Mouse (Mus musculus) right cerebral cortex, adult 2 months (tissue): ENCODE measurements around the gene Ddx54.

ENCODE experiments used
- DNase-seq, 2 experiments: peaks; one replicate each; pipeline ENCODE4 v3.0.0; 2021 to 2022; ENCODE audit warnings: low spot score in 2 of 2

Gene Ddx54

GRCm38 (mm10) chr5:120612442-120612821 is at the start of gene Ddx54, which contains the start of gene Rita1:
Gene Ddx54 (plus strand): TSS chr5:120612739.
Gene Rita1 (minus strand): TSS chr5:120612589.
- peak; percentile 98 to 99 for DNase-seq

DNA sequence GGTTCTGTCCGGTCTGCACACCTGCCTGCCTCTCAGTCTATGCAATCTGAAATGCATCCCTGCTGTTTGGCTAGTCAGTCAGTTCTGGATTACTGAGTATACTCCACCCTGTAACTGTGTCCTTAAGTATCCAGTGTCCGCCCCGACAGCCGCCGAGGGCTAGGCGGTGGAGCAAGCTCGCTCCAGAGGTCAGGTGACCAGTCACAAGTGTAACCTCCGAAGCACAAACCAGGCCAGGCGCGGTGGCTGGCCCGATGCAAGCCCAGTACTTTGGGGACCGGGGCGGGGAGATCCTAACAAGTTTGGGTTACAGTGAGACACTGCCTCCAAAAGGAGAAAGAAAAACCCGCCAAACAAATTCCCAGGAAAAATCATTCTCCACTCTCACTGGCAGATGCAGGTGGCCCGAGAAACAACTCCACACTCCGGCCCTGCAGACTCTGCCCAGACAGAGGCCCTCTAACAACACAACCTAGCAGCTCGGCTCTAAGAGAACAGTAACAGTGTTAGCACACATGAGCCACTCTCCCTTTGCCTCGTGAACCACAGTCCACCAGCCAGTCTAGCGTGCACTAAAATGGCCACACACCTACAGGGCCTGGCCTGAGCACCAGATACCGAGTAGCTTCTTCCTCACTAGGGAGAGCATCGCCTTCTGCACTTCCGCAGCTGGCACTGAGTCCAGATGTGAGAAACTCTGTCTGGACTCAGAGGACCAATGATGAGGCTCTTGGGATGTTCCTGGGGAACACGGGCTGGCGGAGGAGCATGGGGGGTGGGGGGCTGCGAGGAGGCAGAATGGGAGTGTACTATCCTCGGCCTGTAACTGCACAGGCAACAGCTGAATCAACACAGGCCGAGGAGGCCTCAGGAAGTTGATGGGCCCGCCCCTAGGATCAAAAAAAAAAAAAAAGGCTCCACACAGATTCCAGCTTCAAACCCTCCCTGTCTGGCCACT is 49.3 kb upstream of the Ddx54 start:
- no peak for DNase-seq

DNA sequence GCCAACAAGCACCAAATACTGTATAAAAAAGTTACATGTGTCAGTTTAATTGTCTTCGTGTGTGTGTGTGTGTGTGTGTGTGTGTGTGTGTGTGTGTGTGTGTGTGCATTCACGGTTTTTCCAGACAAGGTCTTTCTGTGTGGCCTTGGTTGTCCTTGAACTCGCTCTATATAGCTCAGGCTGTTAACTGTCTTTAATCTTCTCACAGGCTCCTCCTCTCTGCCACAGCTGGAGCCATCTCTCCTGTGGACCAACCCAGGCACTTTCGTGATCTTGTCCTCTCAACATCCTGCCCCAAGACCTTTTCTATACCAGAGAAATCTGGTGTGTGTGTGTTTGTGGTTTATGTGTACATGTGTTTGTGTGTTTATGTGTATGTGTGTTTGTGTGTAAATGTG is 48.6 kb upstream of the Ddx54 start:
- DNase-seq, result no peak

GRCm38 (mm10) chr5:120565171-120565905 is 47.2 kb upstream of the Ddx54 start:
- no peak for DNase-seq

DNA sequence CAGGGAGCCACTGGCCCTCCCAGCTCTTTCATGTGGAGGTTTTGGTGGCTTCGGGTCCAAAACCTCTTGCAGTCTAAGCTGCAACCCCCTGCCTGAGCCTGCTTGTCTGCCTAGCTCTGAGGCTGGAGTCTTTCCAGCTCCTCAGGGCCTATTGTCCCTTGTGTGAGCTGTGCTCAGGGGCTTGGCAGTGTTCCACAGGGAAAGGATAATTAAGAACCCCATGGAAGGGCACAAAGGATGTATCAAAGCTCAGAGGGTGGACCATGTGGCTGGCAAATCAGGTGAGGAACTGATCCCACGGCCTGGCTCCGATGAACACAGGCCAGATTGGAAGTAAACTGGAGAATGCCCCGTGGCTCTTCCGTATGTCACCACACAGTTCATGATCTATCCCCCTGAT is 46.4 kb upstream of the Ddx54 start:
- no peak for DNase-seq

GRCm38 (mm10) chr5:120566681-120567252 is 45.8 kb upstream of the Ddx54 start:
- no peak for DNase-seq

- peak in 1 of 2 experiments; percentile 51 for DNase-seq
Measured at GRCm38 (mm10) chr5:120567253-120567701, 45.3 kb upstream of the Ddx54 start.

DNA sequence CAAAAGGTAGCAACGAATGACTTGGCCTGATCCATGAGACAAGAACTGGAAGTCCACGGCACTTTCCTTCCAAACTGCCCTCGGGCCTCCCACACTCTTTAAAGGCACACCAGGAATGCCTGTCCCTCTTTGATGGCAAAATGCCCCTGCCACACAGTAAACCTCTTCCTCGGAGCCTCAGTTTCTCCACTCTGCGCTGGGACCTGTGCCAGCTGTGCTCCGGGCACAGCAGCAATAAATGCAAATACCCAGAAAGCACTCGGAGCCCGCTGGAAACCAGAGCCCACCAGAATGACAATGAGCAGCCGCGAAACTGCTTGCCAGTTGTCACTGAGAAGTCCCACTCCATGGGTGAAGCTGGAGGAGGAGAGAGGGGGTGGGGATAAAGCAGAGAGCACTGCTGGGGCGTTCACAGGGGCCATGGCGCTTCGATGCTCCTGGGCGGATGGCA is 44.8 kb upstream of the Ddx54 start:
- no peak for DNase-seq

GRCm38 (mm10) chr5:120568336-120568768 is 44.2 kb upstream of the Ddx54 start:
- DNase-seq, result no peak

GRCm38 (mm10) chr5:120568964-120569363 is 43.6 kb upstream of the Ddx54 start:
- no peak for DNase-seq

DNA sequence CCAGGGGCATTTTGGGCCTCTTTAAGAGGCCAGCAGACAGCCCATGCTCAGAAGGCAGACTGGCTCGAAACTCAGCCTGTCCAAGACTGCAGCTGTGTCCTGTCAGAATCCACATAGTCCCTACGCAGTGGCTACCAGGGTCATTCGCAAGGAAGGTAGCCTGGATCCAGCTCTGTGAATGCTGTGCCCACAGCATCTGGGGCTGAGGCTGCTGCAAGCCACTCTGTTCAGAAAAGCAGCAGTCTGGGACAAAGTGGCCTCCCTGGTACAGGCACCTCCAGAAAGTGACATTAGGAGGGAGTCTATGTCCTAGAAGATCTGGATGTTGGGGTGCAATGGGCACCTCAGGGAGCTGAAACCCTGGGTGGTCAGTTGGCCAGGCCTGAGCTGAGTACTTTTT is 42.7 kb upstream of the Ddx54 start:
- no peak for DNase-seq

GRCm38 (mm10) chr5:120570289-120570897 is 42.1 kb upstream of the Ddx54 start:
- DNase-seq, result no peak

DNA sequence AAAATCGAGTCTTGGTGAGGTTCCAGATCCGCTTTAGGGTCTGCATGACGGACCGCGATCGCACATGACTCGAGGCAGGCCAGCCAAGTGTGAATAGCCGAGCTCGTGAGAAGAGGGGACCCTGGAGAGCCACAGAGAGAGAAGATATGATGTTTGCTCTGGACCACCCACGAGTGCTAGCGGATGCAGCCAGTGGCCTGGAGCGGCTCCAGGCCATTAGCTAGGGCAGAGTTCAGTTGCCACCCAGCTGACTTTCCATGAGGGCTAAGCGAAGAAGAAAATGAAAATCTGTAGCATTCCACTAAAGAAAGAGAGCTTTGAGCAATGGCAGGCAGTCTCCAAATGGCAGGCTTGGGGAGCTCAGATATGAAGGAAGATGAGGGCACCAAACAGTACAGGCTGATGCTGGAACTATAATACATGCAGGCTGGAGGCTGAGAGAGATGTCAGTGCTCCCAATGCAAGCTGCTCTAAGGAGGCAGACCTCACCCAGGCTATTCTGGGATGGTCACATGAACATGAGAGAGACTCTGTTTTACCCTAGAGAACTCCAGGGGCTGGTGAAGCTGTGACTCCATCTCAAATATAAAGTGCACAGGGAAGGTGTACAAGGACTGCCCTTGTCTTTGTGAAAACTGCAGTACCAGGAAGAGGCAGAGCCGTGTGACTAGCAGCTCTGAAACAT is 41.3 kb upstream of the Ddx54 start:
- no peak for DNase-seq

DNA sequence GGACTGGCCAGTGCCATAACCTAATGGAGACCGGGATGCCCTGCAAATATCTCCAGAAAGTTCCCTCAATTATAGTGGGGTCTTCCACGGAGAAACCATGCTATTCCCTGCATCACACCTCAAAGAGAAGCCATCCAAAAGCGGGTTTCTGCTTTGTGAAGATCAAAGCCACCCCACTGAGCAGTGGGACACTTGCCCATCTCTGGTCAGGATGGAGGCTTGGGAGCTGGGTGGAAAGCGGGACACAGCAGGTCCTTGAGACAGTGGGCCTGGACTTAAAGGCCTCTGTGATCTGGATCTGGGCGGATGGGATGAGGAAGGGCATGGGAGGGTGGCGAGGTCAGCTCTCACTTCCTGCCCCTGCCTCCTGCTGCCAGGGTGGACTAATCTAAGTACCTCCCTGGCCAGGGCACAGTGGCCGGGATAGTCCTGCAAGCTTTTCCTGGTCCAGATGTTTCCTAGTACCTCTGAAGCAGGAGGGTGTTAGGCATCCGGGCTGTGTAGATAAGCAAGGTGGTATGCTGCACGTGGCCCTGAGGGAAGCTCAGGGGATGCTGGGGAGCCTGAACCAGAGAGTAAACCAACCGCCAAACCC is 38.0 kb upstream of the Ddx54 start:
- no peak for DNase-seq

DNA sequence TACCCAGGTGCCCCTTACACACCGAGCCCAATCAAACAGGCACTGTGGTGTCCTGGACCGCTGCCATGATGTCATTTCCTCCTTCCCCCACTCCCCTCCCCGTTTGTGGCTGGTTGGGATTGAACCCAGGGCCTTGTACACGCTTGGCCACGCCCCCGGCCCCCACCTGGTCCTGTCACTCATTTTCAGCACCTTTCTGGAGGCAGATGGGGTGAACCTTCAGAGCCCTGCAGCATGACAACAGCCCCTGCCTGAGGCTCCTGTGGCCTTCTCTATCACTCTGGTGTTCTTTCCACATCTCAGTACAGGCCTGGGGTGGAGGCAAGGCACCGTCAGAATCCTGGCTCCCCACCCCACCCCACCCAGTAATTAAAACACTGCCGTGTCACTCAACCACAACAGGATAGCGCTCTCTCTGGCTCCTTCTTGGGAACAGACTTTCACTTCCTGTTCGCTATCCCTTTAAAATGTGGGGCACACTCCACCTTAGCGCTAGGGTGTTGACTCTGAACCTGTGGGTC is 35.7 kb upstream of the Ddx54 start:
- DNase-seq, result no peak

DNA sequence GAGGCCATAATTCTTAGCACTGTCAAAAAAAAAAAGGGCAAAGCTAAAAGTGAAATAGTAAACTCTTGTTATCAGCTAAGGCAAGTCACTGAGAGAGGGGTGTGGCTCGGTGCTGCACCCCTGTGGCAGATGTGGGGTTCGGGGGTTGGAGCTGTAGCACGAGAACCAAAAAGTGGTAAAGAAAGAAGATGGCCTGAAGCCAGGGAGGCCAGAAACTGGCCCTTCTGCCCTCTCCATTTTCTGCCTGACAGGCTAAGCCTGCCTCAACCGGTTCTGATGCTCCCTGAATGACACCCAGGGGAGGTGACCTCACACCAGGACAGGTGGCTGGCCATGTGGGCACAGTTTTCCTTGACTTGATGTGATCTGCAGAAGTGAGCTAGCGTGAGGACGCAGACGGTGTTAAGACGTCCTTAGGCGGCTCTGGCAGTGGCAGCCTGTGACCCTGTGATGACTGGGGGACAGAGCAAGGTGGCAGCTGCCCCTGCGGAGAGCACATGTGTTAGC is 34.6 kb upstream of the Ddx54 start:
- DNase-seq, result no peak

- DNase-seq, result no peak
Measured at GRCm38 (mm10) chr5:120578504-120579081, 33.9 kb upstream of the Ddx54 start.

DNA sequence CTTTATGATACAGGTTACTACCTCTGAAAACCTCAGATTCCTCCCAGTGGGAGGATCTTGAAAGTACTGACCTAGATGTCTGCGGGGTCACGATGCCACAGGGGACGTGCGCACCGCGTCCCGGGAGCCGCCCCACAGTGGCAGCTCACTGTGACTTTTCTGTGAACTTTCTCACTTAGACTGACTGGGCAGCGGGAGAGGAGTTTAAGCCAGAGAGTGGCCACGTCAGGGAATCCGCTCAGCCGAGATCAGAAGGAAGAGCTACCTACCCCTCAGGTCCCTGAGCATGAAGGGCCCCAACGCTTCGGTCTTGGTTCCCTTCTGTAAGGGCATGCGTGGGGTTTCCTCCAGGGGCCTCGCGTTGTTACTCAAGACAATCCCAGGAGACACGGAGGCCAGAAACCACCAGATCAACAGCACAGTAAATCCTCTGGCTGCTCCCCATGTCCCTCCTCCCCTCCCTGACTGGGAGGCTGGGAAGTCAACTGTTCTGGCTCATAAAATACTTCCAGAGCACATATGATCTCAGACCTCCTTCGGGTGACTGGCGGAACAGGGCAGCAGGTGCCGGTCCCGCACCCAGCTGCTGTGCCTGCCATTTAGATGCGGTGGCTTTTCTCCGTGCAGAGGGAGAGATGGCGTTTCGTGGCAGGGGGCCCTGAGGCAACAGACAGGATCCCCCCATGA is 33.2 kb upstream of the Ddx54 start:
- DNase-seq, result no peak

DNA sequence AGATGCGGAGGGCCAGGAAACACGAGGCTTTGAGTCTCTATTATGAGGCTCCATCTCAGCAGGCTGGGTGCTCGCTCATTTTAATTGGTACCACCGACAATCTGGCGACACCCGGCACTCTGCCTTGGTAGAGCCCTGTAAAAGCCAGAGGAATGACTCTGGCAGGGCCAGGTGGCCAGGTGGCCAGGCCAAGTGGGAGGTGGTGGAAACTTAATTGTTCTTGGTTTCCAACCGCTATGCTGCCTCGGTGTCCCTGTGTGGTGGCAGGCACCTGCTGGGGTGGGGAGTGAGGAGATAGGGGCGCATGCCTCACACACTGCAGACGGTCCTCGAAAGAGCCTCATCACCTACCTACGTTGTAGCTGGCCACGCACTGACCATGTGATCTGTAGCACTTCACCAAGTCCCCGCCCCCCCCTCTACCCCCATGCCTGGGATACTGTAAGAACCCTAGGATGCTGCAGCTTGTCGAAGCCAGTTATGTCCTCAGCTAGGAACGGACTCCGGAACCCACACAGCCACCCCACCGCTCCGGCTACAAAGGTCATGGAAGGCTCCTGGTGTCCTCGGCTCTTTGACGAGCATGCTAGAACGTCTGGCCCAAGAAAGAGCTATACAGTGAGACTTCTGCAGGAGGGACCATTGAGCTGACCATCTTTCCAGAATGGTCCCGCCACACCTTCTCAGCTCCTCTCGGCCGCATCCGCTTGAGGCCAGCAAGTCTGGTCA is 32.5 kb upstream of the Ddx54 start:
- no peak for DNase-seq
